ENCODE assay signal across 11 mouse cellular contexts in genomic region chr11:40850652-40851092, GRCm38 (mm10).
A peak's percentile ranks its signal among the peaks of the same experiment; 100 is the strongest.
DNase-seq lines count a peak whose midpoint lies in the region; ATAC-seq and TF ChIP-seq lines count a peak whose summit lies in the region.
"Had no signal": no experiment of that assay in that cellular context is flagged by ENCODE, and none has a peak within 500 bp of the region (broad histone marks: within the 10 kb centered on the region; RNA-seq: fewer than 3 reads in every experiment).

No protein-coding gene starts in this region.

- WGBS in kidney, adult 2 months, result 14% methylated on average over 4 of the region's 4 CpGs
- WGBS in intestine, embryonic 15.5 days, result 26% methylated on average over 4 of the region's 4 CpGs
- WGBS in small intestine, adult 2 months, result 54% methylated on average over 4 of the region's 4 CpGs
- WGBS in liver, embryonic 12.5 days (ENCODE audit: insufficient replicate concordance), result 62% methylated on average over 4 of the region's 4 CpGs

- peak; percentile 87 for ATAC-seq in intestine, embryonic 15.5 days
- ATAC-seq in liver, embryonic 12.5 days, result no peak

- no peak overlapping the region for H3K9ac ChIP-seq in intestine, embryonic 15.5 days
- no peak overlapping the region for H3K9ac ChIP-seq in liver, embryonic 12.5 days
- H3K9ac ChIP-seq: embryonic facial prominence, embryonic 13.5 days had no signal

- TF ChIP-seq CTCF in kidney, adult 2 months (conservative IDR thresholded peaks at IDR 0.05; ENCODE audit: insufficient read depth, insufficient read length, low read depth, low read length), result no peak
- no peak for TF ChIP-seq CTCF in small intestine, adult 2 months (IDR thresholded peaks at IDR 0.05; ENCODE audit: extremely low read depth, insufficient read length, insufficient replicate concordance, low read depth, low read length)

- DNase-seq in kidney, adult 2 months, result peak; percentile 12
- no peak for DNase-seq in kidney, adult 9 months
- DNase-seq in heart, adult 11 months, result peak; percentile 96
- no peak for DNase-seq in frontal cortex, postnatal 14 days (ENCODE audit: low spot score in 2 of 2)
- no peak for DNase-seq in adrenal gland, adult 8-10 months
- DNase-seq: adrenal gland, postnatal 36 days had no signal

- no peak overlapping the region for H3K4me2 ChIP-seq in intestine, embryonic 15.5 days (replicated peaks)
- H3K4me2 ChIP-seq in liver, embryonic 12.5 days, result no peak overlapping the region
- H3K4me2 ChIP-seq: embryonic facial prominence, embryonic 13.5 days had no signal

- no peak for TF ChIP-seq POLR2A in kidney, adult 2 months (IDR thresholded peaks at IDR 0.05; ENCODE audit: low read depth, low read length)
- no peak for TF ChIP-seq POLR2A in small intestine, adult 2 months (IDR thresholded peaks at IDR 0.05; ENCODE audit: low read depth, low read length)

- H3K36me3 ChIP-seq in kidney, adult 2 months (ENCODE audit: control insufficient read depth, insufficient read depth, low read length), result no peaks in the 10 kb centered on the region
- H3K36me3 ChIP-seq in intestine, embryonic 15.5 days, result no peaks in the 10 kb centered on the region
- H3K36me3 ChIP-seq in small intestine, adult 2 months (ENCODE audit: control insufficient read depth, insufficient read depth, low read length), result no peaks in the 10 kb centered on the region
- H3K36me3 ChIP-seq in liver, embryonic 12.5 days, result no peaks in the 10 kb centered on the region
- H3K36me3 ChIP-seq: embryonic facial prominence, embryonic 13.5 days had no signal

- H3K27ac ChIP-seq in kidney, adult 2 months (ENCODE audit: insufficient read depth, low read depth, low read length), result no peak overlapping the region
- H3K27ac ChIP-seq in intestine, embryonic 15.5 days, result peak overlapping the region; percentile 63; the same call in 1 of the 2 replicates
- H3K27ac ChIP-seq in small intestine, adult 2 months (ENCODE audit: insufficient read depth, low read depth, low read length), result 0 out of 2 replicates have a peak overlapping the region, but pooled peaks have one; percentile 12
- H3K27ac ChIP-seq in liver, embryonic 12.5 days, result no peak overlapping the region
- H3K27ac ChIP-seq: embryonic facial prominence, embryonic 13.5 days; layer of hippocampus, adult 2 months had no signal

- no peaks in the 10 kb centered on the region; the same call in 1 of the 2 replicates for H3K27me3 ChIP-seq in kidney, adult 2 months (replicated peaks; ENCODE audit: control insufficient read depth, insufficient read depth, low read length)
- no peaks in the 10 kb centered on the region for H3K27me3 ChIP-seq in intestine, embryonic 15.5 days (replicated peaks)
- no peaks in the 10 kb centered on the region for H3K27me3 ChIP-seq in small intestine, adult 2 months (ENCODE audit: control insufficient read depth, insufficient read depth, low read length)
- no peaks in the 10 kb centered on the region for H3K27me3 ChIP-seq in liver, embryonic 12.5 days (replicated peaks)
- H3K27me3 ChIP-seq: embryonic facial prominence, embryonic 13.5 days had no signal

- no peaks in the 10 kb centered on the region for H3K9me3 ChIP-seq in intestine, embryonic 15.5 days
- H3K9me3 ChIP-seq in liver, embryonic 12.5 days (replicated peaks), result no peaks in the 10 kb centered on the region
- H3K9me3 ChIP-seq: embryonic facial prominence, embryonic 13.5 days had no signal

- H3K4me1 ChIP-seq in kidney, adult 2 months (ENCODE audit: control insufficient read depth, insufficient read depth, low read length), result no peaks in the 10 kb centered on the region
- H3K4me1 ChIP-seq in intestine, embryonic 15.5 days (replicated peaks), result no peaks in the 10 kb centered on the region
- H3K4me1 ChIP-seq in small intestine, adult 2 months (ENCODE audit: control insufficient read depth, insufficient read depth, insufficient read length, low read length), result no peaks in the 10 kb centered on the region
- no peaks in the 10 kb centered on the region for H3K4me1 ChIP-seq in liver, embryonic 12.5 days
- H3K4me1 ChIP-seq: embryonic facial prominence, embryonic 13.5 days had no signal

- H3K4me3 ChIP-seq in kidney, adult 2 months (ENCODE audit: insufficient read depth, low read depth, low read length), result no peak overlapping the region
- no peak overlapping the region for H3K4me3 ChIP-seq in intestine, embryonic 15.5 days (replicated peaks)
- H3K4me3 ChIP-seq in small intestine, adult 2 months (ENCODE audit: low read depth, low read length), result no peak overlapping the region
- H3K4me3 ChIP-seq in liver, embryonic 12.5 days, result no peak overlapping the region
- H3K4me3 ChIP-seq: embryonic facial prominence, embryonic 13.5 days; layer of hippocampus, adult 2 months had no signal

Comparison
In these comparisons a context has a peak if more than half of its experiments do, and no peak if none do; other contexts are left out.
1. DNase-seq: peak in kidney, adult 2 months (single experiment) and heart, adult 11 months (single experiment); none in kidney, adult 9 months (single experiment), frontal cortex, postnatal 14 days (0 of 2) and adrenal gland, adult 8-10 months (single experiment).
2. H3K27ac ChIP-seq: peak in intestine, embryonic 15.5 days (single experiment) and small intestine, adult 2 months (single experiment); none in kidney, adult 2 months (single experiment) and liver, embryonic 12.5 days (single experiment).